Mouse (Mus musculus) cortical plate, adult 2 months (tissue): ENCODE measurements around the gene Osbp2.

Experiments used
- CTCF ChIP-seq: fragments of 200-500 bp; IDR thresholded peaks from 2 replicates; pipeline ENCODE4 v1.5.1; 2011; ENCODE audit warnings: mild to moderate bottlenecking, control low read depth, low read length; ENCODE audit not compliant: insufficient read depth; ENCODE audit errors: extremely low read depth
- POLR2A ChIP-seq: fragments of 200-500 bp; IDR thresholded peaks from 2 replicates; pipeline ENCODE4 v1.6.1; 2011; ENCODE audit warnings: mild to moderate bottlenecking, low read length, control low read depth; ENCODE audit not compliant: insufficient read depth; ENCODE audit errors: extremely low read depth

- TF ChIP-seq CTCF, result no peak
- no peak for TF ChIP-seq POLR2A
Observed at GRCm38 (mm10) chr11:3813340-3813739, 50.4 kb downstream of the Osbp2 start.
